Mouse (Mus musculus) olfactory bulb, adult 2 months (tissue): ENCODE data around the gene Bnc1.

Experiments
- CTCF ChIP-seq: fragments of 200-500 bp; IDR thresholded peaks from 2 replicates; pipeline ENCODE4 v1.5.1; 2012; ENCODE audit warnings: low read depth, mild to moderate bottlenecking, low read length, moderate library complexity; ENCODE audit not compliant: insufficient read depth
- POLR2A ChIP-seq: fragments of 200-500 bp; IDR thresholded peaks from 2 replicates; pipeline ENCODE4 v1.6.1; 2012; ENCODE audit warnings: mild to moderate bottlenecking, low read depth, low read length, moderate library complexity; ENCODE audit not compliant: insufficient read depth

DNA sequence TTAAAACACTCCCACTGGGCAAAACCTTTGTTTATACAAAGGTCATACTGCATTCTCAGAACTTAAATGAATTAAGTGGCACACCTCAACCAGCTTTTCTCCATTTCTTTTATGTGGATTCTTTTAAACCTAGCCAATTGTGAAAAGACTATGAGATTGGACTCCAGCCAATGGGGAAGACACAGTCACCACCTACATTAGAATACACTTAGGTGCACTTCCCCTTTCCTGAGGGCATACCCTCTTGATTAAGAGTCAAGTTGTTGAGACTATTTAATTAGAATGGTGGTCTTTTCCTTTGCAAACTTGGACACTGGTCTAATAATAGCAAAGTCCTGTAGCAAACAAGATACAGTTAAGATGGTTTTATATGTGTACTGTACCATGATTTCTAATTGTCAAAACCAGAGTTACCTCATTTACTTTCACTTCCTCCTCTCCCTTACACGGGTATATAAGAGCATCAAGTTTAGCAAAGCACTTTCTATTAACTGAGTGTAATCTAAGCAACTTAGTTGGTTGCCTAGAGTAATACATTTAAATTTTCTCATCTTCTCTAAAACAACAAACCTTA is 70.6 kb downstream of the Bnc1 start:
- TF ChIP-seq CTCF = no peak
- TF ChIP-seq POLR2A = no peak
